Mouse (Mus musculus) E14TG2a.4 (cell line): Measurements from ENCODE around the gene Exoc6.

Experiments
- CTCF ChIP-seq: conservative IDR thresholded peaks from 2 replicates; pipeline ENCODE4 v1.5.1; 2014; ENCODE audit warnings: low read length
- POU5F1 ChIP-seq: IDR thresholded peaks from 2 replicates; pipeline ENCODE4 v1.6.1; 2014; ENCODE audit warnings: low read length, borderline replicate concordance

DNA sequence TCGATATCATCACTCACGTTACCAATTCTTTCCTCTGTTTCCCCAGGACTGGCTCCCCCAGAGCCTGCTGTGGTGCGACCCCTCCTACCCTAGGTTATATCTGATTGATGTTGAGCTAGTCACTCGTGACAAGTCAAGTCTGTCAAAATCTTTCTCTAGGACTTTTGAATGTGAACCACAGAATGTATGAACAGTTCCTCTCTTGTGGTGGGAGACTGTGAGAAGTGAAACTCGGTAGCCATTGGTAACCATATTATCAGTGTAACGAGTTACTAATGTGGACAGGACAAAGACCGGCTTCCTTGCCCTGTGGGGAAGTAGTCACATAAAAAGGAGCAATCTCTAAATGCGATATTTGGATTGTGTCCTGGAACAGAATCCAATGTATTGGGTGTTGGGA is 47.2 kb upstream of the Exoc6 start:
- TF ChIP-seq CTCF, result no peak
- TF ChIP-seq POU5F1, result no peak
